Mouse (Mus musculus) left cerebral cortex, postnatal 4 days (tissue): ENCODE data around the gene Pex10. TPM values are rescaled to one million over a fixed set of nuclear protein-coding genes. Genes with fewer than 3 reads are reported as not detected.

Experiments
- total RNA-seq, 2 experiments: library from RNA; stranded (reverse); gene quantifications; 2 replicates each; pipeline ENCODE4 v1.2.3; 2021

Pex10 gene
- total RNA-seq, 2 experiments from 2014 or later: 12.0 to 13.5 TPM

Other genes with a start within 250 kb of the Pex10 start
- 1 to 10 TPM; 2.4 to 2.8 TPM for gene Ttc34, start 229.6 kb upstream of the Pex10 start, total RNA-seq
- under 1 TPM; 0.28 to 0.54 TPM for gene Mmel1, start 197.4 kb upstream of the Pex10 start, total RNA-seq
- 10 to 100 TPM; 19.5 to 19.8 TPM for gene Fam213b, start 167.9 kb upstream of the Pex10 start, total RNA-seq
- 1 to 10 TPM in 1 of 2 experiments, under 1 TPM in 1; 0.58 to 1.1 TPM for gene Tnfrsf14, start 138.5 kb upstream of the Pex10 start, total RNA-seq
- 10 to 100 TPM; 56.8 to 74.5 TPM for gene Hes5, start 106.1 kb upstream of the Pex10 start, total RNA-seq
- gene Pank4, start 102.9 kb upstream of the Pex10 start, total RNA-seq: 10 to 100 TPM; 34.5 to 39.8 TPM
- gene Plch2, start 10.2 kb upstream of the Pex10 start, total RNA-seq: 10 to 100 TPM; 50.9 to 56.1 TPM
- 10 to 100 TPM; 65.1 to 67.9 TPM for gene Rer1, start 19.4 kb downstream of the Pex10 start, total RNA-seq
- 10 to 100 TPM; 11.0 to 12.9 TPM for gene Morn1, start 19.6 kb downstream of the Pex10 start, total RNA-seq
- gene Ski, start 155.6 kb downstream of the Pex10 start, total RNA-seq: 100 to 1,000 TPM; 117 to 121 TPM
- 10 to 100 TPM; 32.1 to 33.0 TPM for gene Faap20, start 182.8 kb downstream of the Pex10 start, total RNA-seq